15 mouse cellular contexts compared by ENCODE assay signal in the genomic region with DNA sequence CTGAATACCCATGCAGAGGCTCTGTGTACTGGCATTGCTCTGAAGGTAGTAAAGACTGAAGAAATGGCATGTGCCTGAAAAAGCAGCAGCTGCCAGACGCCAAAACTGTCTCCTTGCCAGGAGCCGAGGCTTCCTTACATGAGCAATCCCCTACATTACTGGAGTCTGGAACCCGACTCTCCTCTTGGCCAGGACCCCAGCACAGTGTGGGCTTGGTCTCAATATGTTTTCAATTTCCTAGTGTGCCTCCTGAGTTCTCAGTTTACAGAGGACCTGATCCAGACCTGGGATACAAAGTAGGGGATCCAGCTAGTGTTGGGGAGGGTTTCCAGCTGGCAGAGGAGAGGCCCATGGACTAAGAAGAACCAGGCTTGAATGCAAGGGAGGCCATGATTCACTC.
A peak's percentile ranks its signal among the peaks of the same experiment; 100 is the strongest.
DNase-seq lines count a peak whose midpoint lies in the region; ATAC-seq lines count a peak whose summit lies in the region.
"Had no signal": no experiment of that assay in that cellular context is flagged by ENCODE, and none has a peak within 500 bp of the region (broad histone marks: within the 10 kb centered on the region; RNA-seq: fewer than 3 reads in every experiment).

No protein-coding gene starts in this region.

- no peak overlapping the region for H3K4me2 ChIP-seq in limb, embryonic 12.5 days
- H3K4me2 ChIP-seq: hindbrain, embryonic 12.5 days; kidney, embryonic 15.5 days; neural tube, embryonic 13.5 days had no signal

- H3K27ac ChIP-seq in limb, embryonic 12.5 days = no peak overlapping the region
- H3K27ac ChIP-seq in limb, embryonic 10.5 days = no peak overlapping the region
- no peak overlapping the region for H3K27ac ChIP-seq in heart, embryonic 10.5 days
- H3K27ac ChIP-seq: hindbrain, embryonic 12.5 days; kidney, embryonic 15.5 days; neural tube, embryonic 13.5 days had no signal

- peak; percentile 1 to 3 for DNase-seq in cerebellum, postnatal 36 days
- no peak for DNase-seq in cerebellum, adult 11 months
- no peak for DNase-seq in limb, embryonic 10.5 days (ENCODE audit: low spot score)
- peak; percentile 18 to 23 for DNase-seq in gastrocnemius, postnatal 36 days
- DNase-seq in right cerebral cortex, postnatal 4 days = peak; percentile 4
- no peak for DNase-seq in heart, embryonic 10.5 days (ENCODE audit: low spot score)
- no peak for DNase-seq in adrenal gland, adult 8-10 months
- DNase-seq: lung, postnatal 10 days; midbrain, embryonic 14.5 days had no signal

- H3K27me3 ChIP-seq in limb, embryonic 12.5 days = no peaks in the 10 kb centered on the region
- H3K27me3 ChIP-seq in limb, embryonic 10.5 days (ENCODE audit: low read depth, poor library complexity, severe bottlenecking) = no peaks in the 10 kb centered on the region
- no peaks in the 10 kb centered on the region for H3K27me3 ChIP-seq in heart, embryonic 10.5 days (ENCODE audit: insufficient read depth, poor library complexity, severe bottlenecking)
- H3K27me3 ChIP-seq: hindbrain, embryonic 12.5 days; kidney, embryonic 15.5 days; neural tube, embryonic 13.5 days had no signal

- no peaks in the 10 kb centered on the region for H3K36me3 ChIP-seq in limb, embryonic 12.5 days
- no peaks in the 10 kb centered on the region for H3K36me3 ChIP-seq in limb, embryonic 10.5 days
- H3K36me3 ChIP-seq in heart, embryonic 10.5 days = no peaks in the 10 kb centered on the region
- H3K36me3 ChIP-seq: G1E; hindbrain, embryonic 12.5 days; kidney, embryonic 15.5 days; neural tube, embryonic 13.5 days had no signal

- H3K9me3 ChIP-seq in limb, embryonic 12.5 days = no peaks in the 10 kb centered on the region
- no peaks in the 10 kb centered on the region for H3K9me3 ChIP-seq in limb, embryonic 10.5 days (replicated peaks)
- H3K9me3 ChIP-seq in heart, embryonic 10.5 days = no peaks in the 10 kb centered on the region
- H3K9me3 ChIP-seq: hindbrain, embryonic 12.5 days; kidney, embryonic 15.5 days; neural tube, embryonic 13.5 days had no signal

- peaks cover 7% of the 10 kb centered on the region for H3K4me1 ChIP-seq in limb, embryonic 12.5 days (replicated peaks)
- H3K4me1 ChIP-seq in limb, embryonic 10.5 days = 0 out of 2 replicates have a peak, but pooled peaks cover 4% of the 10 kb centered on the region
- H3K4me1 ChIP-seq in heart, embryonic 10.5 days = 0 out of 2 replicates have a peak, but pooled peaks cover 3% of the 10 kb centered on the region
- H3K4me1 ChIP-seq: kidney, embryonic 15.5 days; neural tube, embryonic 13.5 days had no signal

- no peak overlapping the region for H3K9ac ChIP-seq in limb, embryonic 12.5 days (replicated peaks)
- H3K9ac ChIP-seq: hindbrain, embryonic 12.5 days; kidney, embryonic 15.5 days; neural tube, embryonic 13.5 days had no signal

- intact Hi-C loops in gastrocnemius, postnatal 36 days (cut with DNase I) = no loop called here

- peak; percentile 62; the same call in 1 of the 2 replicates for ATAC-seq in limb, embryonic 12.5 days (ENCODE audit: insufficient number of reproducible peaks, insufficient read depth, low FRiP score, low TSS enrichment, low read depth)
- ATAC-seq: activated CD4-positive, CD25-positive, alpha-beta regulatory T cell, adult 4 months had no signal

- H3K4me3 ChIP-seq in limb, embryonic 12.5 days (replicated peaks) = no peak overlapping the region
- H3K4me3 ChIP-seq in limb, embryonic 10.5 days = no peak overlapping the region
- H3K4me3 ChIP-seq in heart, embryonic 10.5 days = no peak overlapping the region
- H3K4me3 ChIP-seq: hindbrain, embryonic 12.5 days; kidney, embryonic 15.5 days; neural tube, embryonic 13.5 days had no signal

- WGBS in limb, embryonic 12.5 days = 33% methylated on average over 3 of the region's 3 CpGs
- 56% methylated on average over 3 of the region's 3 CpGs for WGBS in limb, embryonic 10.5 days
- WGBS in heart, embryonic 10.5 days = 59% methylated on average over 3 of the region's 3 CpGs

Comparison
In these comparisons a context has a peak if more than half of its experiments do, and no peak if none do; other contexts are left out.
1. DNase-seq: peak in cerebellum, postnatal 36 days (2 of 2), gastrocnemius, postnatal 36 days (2 of 2) and right cerebral cortex, postnatal 4 days (single experiment); none in cerebellum, adult 11 months (single experiment), limb, embryonic 10.5 days (single experiment), heart, embryonic 10.5 days (single experiment) and adrenal gland, adult 8-10 months (single experiment).